Mouse (Mus musculus): Measurements from ENCODE around the gene Fam169b. TPM values are rescaled to one million over a fixed set of nuclear protein-coding genes. Genes with fewer than 3 reads are reported as not detected.

Fam169b gene
- polyA plus RNA-seq (2012; ENCODE audit: insufficient read depth, low replicate concordance): 0.86 TPM in 1 of 2 replicates, not detected in the other

GRCm38 (mm10) chr7:68273515-68273914 lies at the start of gene Fam169b:
Gene Fam169b, plus strand, starts transcription at chr7:68273839.
- TF ChIP-seq FLI1 (IDR thresholded peaks at IDR 0.05; ENCODE audit: low read length) (no peak), GATA1 (IDR thresholded peaks at IDR 0.05; ENCODE audit: borderline replicate concordance, low read length) (no peak)
- peaks cover 9% of the 10 kb centered on the region for H3K4me1 ChIP-seq
- H3K36me3 ChIP-seq (replicated peaks; ENCODE audit: low read length): no peaks in the 10 kb centered on the region
- no peak within 1 kb of the TSS for H3K4me3 ChIP-seq (replicated peaks)
- peaks cover 16% of the 10 kb centered on the region for H3K27me3 ChIP-seq (replicated peaks)
- no peaks in the 10 kb centered on the region for H3K9me3 ChIP-seq

- peaks cover 36% of the 10 kb centered on the region for H3K4me1 ChIP-seq
- peaks cover 97% of the 10 kb centered on the region for H3K36me3 ChIP-seq (replicated peaks; ENCODE audit: low read length)
- no peak overlapping the region for H3K4me3 ChIP-seq (replicated peaks)
- no peaks in the 10 kb centered on the region for H3K27me3 ChIP-seq (replicated peaks)
- TF ChIP-seq FLI1 (IDR thresholded peaks at IDR 0.05; ENCODE audit: low read length): no peak
- TF ChIP-seq GATA1 (IDR thresholded peaks at IDR 0.05; ENCODE audit: borderline replicate concordance, low read length): no peak
- H3K9me3 ChIP-seq: no peaks in the 10 kb centered on the region
Measured at GRCm38 (mm10) chr7:68224006-68224405, 49.6 kb upstream of the Fam169b start.

- TF ChIP-seq GATA1 (IDR thresholded peaks at IDR 0.05; ENCODE audit: borderline replicate concordance, low read length) (no peak), FLI1 (IDR thresholded peaks at IDR 0.05; ENCODE audit: low read length) (no peak)
- Histone ChIP-seq H3K9me3 (no peaks in the 10 kb centered on the region), H3K36me3 (replicated peaks; ENCODE audit: low read length) (peaks cover 98% of the 10 kb centered on the region), H3K4me1 (peaks cover 38% of the 10 kb centered on the region), H3K27me3 (replicated peaks) (no peaks in the 10 kb centered on the region), H3K4me3 (replicated peaks) (no peak overlapping the region)
Measured at GRCm38 (mm10) chr7:68225427-68226054, 48.1 kb upstream of the Fam169b start.

- Histone ChIP-seq H3K4me1 (peaks cover 49% of the 10 kb centered on the region), H3K27me3 (replicated peaks) (no peaks in the 10 kb centered on the region), H3K36me3 (replicated peaks; ENCODE audit: low read length) (peaks cover 97% of the 10 kb centered on the region), H3K9me3 (no peaks in the 10 kb centered on the region), H3K4me3 (replicated peaks) (no peak overlapping the region)
- TF ChIP-seq FLI1 (IDR thresholded peaks at IDR 0.05; ENCODE audit: low read length) (no peak), GATA1 (IDR thresholded peaks at IDR 0.05; ENCODE audit: borderline replicate concordance, low read length) (no peak)
Measured at GRCm38 (mm10) chr7:68227021-68227420, 46.6 kb upstream of the Fam169b start.

GRCm38 (mm10) chr7:68227621-68228020 lies 46.0 kb upstream of the Fam169b start:
- peaks cover 51% of the 10 kb centered on the region for H3K4me1 ChIP-seq
- peaks cover 94% of the 10 kb centered on the region for H3K36me3 ChIP-seq (replicated peaks; ENCODE audit: low read length)

GRCm38 (mm10) chr7:68228491-68228890 lies 45.1 kb upstream of the Fam169b start:
- H3K9me3 ChIP-seq: no peaks in the 10 kb centered on the region
- no peaks in the 10 kb centered on the region for H3K27me3 ChIP-seq (replicated peaks)
- H3K4me3 ChIP-seq (replicated peaks): no peak overlapping the region
- peaks cover 48% of the 10 kb centered on the region for H3K4me1 ChIP-seq
- peaks cover 89% of the 10 kb centered on the region for H3K36me3 ChIP-seq (replicated peaks; ENCODE audit: low read length)
- TF ChIP-seq FLI1 (IDR thresholded peaks at IDR 0.05; ENCODE audit: low read length) (no peak), GATA1 (IDR thresholded peaks at IDR 0.05; ENCODE audit: borderline replicate concordance, low read length) (no peak)

More at GRCm38 (mm10) chr7:68227621-68228020, 46.0 kb upstream of the Fam169b start:
- Histone ChIP-seq H3K27me3 (replicated peaks) (no peaks in the 10 kb centered on the region), H3K9me3 (no peaks in the 10 kb centered on the region), H3K4me3 (replicated peaks) (no peak overlapping the region)
- TF ChIP-seq GATA1 (IDR thresholded peaks at IDR 0.05; ENCODE audit: borderline replicate concordance, low read length): no peak
- TF ChIP-seq FLI1 (IDR thresholded peaks at IDR 0.05; ENCODE audit: low read length): no peak

- H3K4me3 ChIP-seq (replicated peaks): no peak overlapping the region
- H3K4me1 ChIP-seq: peaks cover 41% of the 10 kb centered on the region
- H3K9me3 ChIP-seq: no peaks in the 10 kb centered on the region
- H3K36me3 ChIP-seq (replicated peaks; ENCODE audit: low read length): peaks cover 66% of the 10 kb centered on the region
- TF ChIP-seq GATA1 (IDR thresholded peaks at IDR 0.05; ENCODE audit: borderline replicate concordance, low read length): no peak
- TF ChIP-seq FLI1 (IDR thresholded peaks at IDR 0.05; ENCODE audit: low read length): no peak
- H3K27me3 ChIP-seq (replicated peaks): no peaks in the 10 kb centered on the region
Measured at GRCm38 (mm10) chr7:68230831-68231230, 42.8 kb upstream of the Fam169b start.

- no peak for TF ChIP-seq GATA1 (IDR thresholded peaks at IDR 0.05; ENCODE audit: borderline replicate concordance, low read length)
- TF ChIP-seq FLI1 (IDR thresholded peaks at IDR 0.05; ENCODE audit: low read length): no peak
- H3K4me3 ChIP-seq (replicated peaks): no peak overlapping the region
- peaks cover 35% of the 10 kb centered on the region for H3K4me1 ChIP-seq
- no peaks in the 10 kb centered on the region for H3K9me3 ChIP-seq
- H3K27me3 ChIP-seq (replicated peaks): no peaks in the 10 kb centered on the region
- peaks cover 49% of the 10 kb centered on the region for H3K36me3 ChIP-seq (replicated peaks; ENCODE audit: low read length)
Measured at GRCm38 (mm10) chr7:68232521-68232920, 41.1 kb upstream of the Fam169b start.

- H3K36me3 ChIP-seq (replicated peaks; ENCODE audit: low read length): peaks cover 37% of the 10 kb centered on the region
- no peak for TF ChIP-seq FLI1 (IDR thresholded peaks at IDR 0.05; ENCODE audit: low read length)
- peaks cover 24% of the 10 kb centered on the region for H3K4me1 ChIP-seq
- no peak overlapping the region for H3K4me3 ChIP-seq (replicated peaks)
- H3K9me3 ChIP-seq: no peaks in the 10 kb centered on the region
- H3K27me3 ChIP-seq (replicated peaks): no peaks in the 10 kb centered on the region
Measured at GRCm38 (mm10) chr7:68233619-68234223, 39.9 kb upstream of the Fam169b start.

- Histone ChIP-seq H3K36me3 (replicated peaks; ENCODE audit: low read length) (peaks cover 8% of the 10 kb centered on the region), H3K9me3 (no peaks in the 10 kb centered on the region), H3K4me1 (peaks cover 21% of the 10 kb centered on the region), H3K4me3 (replicated peaks) (no peak overlapping the region), H3K27me3 (replicated peaks) (peaks cover 20% of the 10 kb centered on the region)
- TF ChIP-seq GATA1 (IDR thresholded peaks at IDR 0.05; ENCODE audit: borderline replicate concordance, low read length) (no peak), FLI1 (IDR thresholded peaks at IDR 0.05; ENCODE audit: low read length) (no peak)
Measured at GRCm38 (mm10) chr7:68236817-68237216, 36.8 kb upstream of the Fam169b start.

Data from megakaryocyte, embryonic 14.5 days (primary cell).